Mouse (Mus musculus) ovary, postnatal 10 days (tissue): ENCODE results near the gene Patj.
"Not testable (repeated sequence)": the region's sequence is repeated elsewhere in the genome, so short reads cannot be mapped to it uniquely, and the experiment has no call there.

Experiments
- DNase-seq: peaks from one replicate; pipeline ENCODE4 v3.0.0; 2022; ENCODE audit warnings: low spot score

The Patj gene

DNA sequence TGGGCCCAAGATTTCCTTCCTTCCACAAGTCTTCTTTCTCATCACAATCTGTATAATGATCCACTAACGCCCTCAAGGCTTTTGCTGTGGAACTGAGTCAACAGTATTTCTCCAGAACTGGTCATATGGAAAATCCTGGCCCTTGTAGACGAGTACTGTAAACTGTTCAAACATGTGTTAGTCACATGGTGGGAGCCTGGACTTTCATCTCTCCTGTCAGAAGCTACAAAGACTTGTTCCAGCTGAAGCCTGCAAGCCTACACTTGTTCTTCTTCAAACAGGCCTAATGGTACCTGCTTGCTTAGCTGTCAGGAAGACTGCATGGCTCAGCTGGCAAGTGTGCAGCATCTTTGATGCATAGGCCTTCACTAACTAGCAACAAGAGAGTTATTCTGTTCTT, 264.9 kb downstream of the Patj start:
- DNase-seq: no peak

DNA sequence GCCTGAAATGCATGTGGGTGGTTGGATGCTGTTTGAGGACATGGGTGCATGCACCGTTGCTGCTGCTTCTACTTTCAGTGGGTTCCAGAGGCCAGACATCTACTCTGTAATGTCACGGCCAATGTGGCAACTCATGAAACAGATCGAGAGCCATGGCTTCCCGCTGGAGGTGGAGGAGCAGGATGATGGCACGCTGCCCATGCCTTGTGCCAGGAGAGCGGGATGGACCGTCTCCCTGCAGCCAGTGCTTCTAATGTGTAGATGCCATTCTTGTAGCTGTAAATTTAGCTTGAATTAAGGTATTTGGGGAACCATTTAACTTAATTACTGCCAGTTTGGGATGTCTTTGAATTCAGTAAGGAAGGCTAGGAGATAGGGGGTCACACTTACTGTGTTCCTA, 270.3 kb downstream of the Patj start:
- DNase-seq: no peak

DNA sequence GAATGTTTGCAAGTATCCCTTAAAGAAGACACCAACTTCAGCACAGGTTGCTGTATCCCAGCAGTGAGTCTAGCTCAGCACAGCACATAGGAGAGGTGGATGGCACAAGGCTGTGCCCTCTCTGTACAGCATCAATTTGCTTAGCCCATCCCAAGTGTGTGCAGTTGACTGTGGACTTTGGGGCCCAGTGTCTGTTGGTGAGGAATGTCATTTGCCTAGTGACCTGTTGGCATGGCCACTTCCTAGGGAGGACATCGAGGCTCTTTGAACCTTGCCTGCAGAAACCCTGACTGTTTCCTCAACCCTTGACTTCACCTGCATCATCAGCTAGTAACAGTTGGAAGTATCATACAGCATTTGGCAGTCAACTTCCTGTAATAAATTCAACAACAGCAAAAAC, 270.9 kb downstream of the Patj start:
- DNase-seq: no peak

- no peak for DNase-seq
These were observed 271.4 kb downstream of the Patj start for GRCm38 (mm10) chr4:98667009-98667408.

DNA sequence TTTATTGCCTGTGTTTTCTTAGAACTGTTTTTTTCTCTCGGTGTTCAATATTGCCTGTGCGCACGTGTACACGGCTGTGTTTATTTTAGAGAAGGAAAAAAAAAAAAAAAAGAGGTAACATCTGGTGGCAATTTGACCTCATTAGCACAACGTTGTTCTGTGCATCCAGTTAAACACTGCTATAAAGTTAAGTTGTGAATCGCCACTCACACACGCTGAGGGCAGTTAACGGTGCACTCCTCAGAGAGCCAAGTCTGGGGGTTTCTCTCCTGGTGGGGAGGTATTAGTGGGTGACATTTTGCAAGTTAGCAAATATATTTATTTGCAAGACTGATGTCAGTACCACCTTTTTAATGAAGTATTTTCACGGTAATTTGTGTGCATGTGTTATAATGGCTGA, 281.9 kb downstream of the Patj start:
- DNase-seq: no peak

- DNase-seq: no peak
These were observed 291.2 kb downstream of the Patj start for GRCm38 (mm10) chr4:98686678-98687267.

DNA sequence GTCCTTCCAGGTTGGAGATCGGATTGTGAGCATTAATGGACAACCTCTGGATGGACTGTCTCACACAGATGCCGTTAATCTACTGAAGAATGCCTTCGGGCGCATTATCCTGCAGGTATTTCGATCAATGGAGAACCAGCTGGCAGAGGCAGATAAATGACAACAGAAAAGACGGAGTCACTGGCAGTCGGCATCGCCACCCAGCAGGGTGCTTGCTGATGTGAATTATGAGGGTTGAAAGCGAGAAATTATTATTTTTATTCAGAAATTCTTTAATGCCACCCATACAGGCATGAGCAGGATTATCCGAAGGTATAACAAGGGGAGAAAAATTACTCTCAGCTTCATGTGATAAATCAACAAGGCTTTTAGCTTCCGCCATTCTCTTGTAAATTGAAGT, 292.5 kb downstream of the Patj start:
- DNase-seq: no peak

GRCm38 (mm10) chr4:98688520-98688919, 292.9 kb downstream of the Patj start:
- no peak for DNase-seq

GRCm38 (mm10) chr4:98689988-98690387, 294.4 kb downstream of the Patj start:
- DNase-seq: no peak

DNA sequence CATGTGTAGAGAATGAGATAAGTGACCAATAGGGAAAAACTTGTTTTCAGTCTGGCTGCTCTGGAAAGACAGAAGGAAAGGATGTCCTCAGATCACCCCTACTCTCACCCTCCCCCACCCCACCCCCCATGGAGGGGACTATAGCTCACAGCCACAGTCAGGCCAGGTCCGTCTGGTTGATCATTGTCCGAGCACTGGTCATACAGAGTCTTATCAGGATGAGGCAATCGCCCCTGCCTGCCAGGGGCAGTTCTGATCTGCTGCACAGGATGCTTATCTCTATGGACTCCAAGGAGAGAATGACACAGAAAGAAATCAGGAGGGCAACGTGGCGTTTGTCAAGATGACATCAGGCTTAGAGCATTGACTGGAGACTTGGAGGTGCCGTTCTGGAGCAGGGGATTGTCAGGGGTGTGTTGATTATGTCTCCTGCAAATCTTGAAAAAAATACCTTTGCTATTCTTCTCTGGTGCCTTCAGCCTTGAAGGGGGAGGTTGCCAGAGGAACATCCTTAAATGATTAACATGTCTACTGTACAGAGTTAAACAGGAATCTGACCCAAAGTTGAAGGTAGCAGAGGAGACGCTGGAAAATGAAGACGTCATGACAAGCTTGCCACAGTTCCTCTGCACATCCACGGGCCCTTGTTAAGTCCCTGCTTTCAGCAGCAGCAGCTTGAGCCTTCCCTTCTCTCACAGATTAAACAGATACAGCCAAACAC, 298.0 kb downstream of the Patj start:
- no peak for DNase-seq

DNA sequence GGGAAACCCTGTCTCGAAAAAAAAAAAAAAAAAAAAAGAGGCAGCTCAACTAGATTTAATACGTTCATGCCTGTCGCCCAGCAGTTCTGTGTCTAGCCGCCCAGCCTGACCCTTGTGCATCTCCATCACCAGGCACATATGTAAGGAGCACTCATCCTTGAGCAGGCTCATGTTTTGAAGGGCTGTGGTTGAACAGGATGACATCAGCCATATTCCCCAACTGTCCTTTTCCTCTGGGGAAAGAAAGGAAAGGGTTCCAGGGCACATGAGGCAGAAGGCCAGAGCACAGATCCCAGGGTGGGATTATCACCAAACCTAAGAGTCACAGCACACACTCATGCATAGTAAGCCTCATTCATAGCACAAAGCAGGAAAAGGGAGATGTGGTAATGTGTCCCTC, 302.3 kb downstream of the Patj start:
- DNase-seq: no peak

DNA sequence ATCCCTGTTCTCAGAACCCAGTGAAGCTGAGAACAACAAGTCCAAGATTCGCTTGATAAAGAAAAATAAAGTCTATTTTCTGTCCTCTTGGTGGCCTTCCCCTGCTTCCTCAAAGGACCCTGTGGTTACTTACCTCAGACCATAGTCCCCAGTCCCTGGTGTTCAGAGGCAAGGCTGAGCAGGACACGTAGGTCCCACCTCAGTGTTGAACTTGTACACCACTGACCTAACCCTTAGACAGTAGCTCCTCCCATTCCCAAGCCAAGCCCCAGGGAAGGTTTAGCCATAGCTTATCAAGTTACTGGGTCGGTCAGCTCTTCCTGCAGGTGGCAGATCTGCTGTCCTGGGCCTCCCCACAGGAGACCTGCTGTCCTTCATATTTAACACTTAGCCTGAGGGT, 303.3 kb downstream of the Patj start:
- DNase-seq: no peak

- no peak for DNase-seq
These were observed 304.6 kb downstream of the Patj start for GRCm38 (mm10) chr4:98700156-98700555.

DNA sequence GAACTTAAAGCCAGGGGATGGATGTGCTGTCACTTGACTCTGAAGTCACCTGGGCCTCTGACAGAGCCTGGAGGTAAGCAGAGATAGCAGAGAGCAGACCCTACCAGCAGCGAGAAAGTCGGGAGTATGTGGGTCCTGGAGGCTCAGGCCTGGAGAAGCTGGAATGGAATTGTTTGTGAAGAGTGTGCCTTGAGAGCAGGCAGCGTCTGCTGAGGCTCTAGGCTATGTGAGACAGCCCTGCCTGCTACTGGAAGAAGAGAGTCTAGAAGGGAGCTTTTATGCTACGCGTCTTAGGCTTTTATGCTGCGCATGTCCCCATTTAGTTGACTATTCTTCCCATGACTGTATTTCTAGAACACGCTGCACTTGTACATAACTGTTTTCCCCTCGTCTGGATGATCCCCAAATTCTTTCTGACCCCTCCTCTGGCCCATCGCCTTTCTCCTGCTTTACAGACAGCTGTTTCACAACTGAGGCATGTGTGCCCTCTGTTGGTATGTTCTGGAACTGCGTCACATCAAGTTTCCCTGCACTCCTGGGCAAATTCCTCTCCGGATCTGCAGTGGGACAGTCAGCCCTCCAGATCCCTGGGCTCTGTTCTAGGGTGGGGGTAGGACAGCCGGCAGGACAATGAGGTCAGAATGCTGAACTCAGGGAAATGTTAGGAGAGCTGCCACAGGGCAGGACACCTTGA, 306.8 kb downstream of the Patj start:
- DNase-seq: peak; percentile 63

DNA sequence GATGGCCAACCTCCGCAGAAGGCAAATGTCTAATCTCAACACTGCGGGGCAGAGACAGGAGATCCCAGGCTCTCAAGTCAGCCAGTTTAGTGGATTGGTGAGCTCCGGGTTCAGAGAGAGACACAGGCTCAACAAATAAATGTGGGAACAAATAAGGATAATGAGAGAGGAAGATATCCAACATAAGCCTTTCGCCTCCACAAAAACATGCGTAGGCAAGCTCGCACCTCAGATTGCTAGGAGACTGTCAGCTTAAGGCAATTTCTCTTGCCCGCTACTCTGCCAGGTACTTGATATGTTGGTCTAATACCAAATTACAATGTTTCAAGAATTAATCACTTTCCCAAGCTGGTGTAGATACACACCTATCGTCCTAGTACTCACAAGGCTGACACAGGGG, 315.3 kb downstream of the Patj start:
- DNase-seq: no peak

DNA sequence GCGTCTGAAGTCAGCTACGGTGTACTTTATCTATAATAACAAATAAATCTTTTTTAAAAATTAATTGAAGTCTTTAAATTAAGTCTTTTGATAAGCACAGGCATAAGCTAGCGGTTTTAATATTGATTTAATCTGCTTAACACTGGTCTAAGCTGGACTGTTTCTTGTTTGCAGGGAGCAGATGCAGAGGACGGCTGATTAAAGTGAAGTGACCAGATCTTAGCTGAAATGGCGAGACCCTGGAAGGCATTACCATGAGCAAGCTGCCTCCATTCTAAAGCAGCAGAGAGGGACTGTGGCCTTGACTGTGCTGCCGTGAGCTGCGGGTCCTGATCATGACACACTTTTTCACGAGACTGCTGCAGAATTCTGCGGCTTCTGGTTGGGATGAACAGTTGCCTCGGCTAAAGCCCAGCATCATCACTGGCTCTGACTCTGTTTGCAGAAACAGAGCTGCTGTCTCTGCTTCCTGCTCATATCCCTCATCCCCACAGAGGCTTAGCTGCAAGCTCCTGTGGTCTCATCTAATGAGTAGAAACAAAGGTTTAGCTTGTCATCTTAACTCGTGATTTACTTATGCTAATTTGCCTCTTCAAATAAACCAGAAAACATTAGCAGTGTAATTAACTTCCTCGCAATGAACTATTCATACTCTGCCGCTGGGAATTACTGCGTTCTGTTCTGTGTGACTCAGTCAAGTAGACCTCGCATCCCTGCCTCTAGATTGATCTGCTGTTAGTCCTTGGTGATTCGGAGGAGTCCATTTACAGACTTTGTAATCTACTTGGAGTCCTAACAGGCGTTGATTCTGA, 322.4 kb downstream of the Patj start:
- no peak for DNase-seq

DNA sequence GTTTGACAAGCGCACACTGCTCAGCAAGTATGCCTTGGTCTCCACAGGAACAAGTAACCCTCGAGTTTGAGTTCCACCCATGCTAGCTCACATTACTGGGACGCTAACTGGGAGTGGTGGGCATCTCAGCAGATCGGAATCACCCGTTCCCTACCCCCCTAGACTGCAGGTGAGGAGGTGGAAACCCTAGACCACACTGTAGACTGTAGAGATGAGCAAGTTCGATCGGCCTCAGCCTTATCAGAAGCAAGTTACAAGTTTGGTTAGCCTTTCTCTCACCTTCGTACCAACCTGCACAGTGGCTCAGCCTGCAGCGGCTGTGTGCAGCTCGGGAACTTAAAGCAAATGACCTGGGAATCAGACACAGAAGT, 322.9 kb downstream of the Patj start:
- DNase-seq: no peak

DNA sequence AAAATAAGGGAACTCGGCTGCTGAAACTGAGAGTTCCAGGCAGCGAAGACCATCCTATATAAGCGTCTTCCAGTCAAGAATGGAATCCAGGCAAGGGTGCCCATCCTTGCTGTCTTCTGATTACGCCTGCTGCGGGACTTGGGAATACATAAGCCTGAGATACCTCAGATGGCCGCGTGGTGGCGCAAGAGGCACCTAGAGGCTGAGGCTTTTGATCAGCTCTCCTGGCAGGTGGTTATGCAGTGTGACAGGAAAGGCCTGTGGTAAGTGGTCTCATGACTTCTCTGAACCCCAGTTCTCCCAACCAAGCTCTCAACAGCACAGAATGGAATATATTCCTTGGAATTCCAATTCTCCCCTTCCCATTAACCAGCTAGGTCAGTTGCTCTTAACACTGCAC, 326.9 kb downstream of the Patj start:
- DNase-seq: peak; percentile 15

DNA sequence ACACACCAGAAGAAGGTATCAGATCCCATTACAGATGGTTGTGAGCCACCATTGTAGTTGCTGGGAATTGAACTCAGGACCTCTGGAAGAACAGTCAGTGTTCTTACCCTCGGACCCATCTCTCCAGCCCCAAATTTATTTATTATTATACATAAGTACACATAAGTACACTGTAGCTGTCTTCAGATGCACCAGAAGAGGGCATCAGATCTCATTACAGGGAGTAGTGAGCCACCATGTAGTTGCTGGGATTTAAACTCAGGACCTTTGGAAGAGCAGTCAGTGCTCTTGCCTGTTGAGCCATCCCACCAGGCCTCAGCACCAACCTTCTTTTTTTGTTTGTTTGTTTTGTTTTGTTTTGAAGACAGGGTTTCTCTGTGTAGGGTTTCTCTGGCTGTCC, 329.1 kb downstream of the Patj start:
- DNase-seq: not testable (repeated sequence)

- no peak for DNase-seq
These were observed 329.9 kb downstream of the Patj start for GRCm38 (mm10) chr4:98725439-98725838.

DNA sequence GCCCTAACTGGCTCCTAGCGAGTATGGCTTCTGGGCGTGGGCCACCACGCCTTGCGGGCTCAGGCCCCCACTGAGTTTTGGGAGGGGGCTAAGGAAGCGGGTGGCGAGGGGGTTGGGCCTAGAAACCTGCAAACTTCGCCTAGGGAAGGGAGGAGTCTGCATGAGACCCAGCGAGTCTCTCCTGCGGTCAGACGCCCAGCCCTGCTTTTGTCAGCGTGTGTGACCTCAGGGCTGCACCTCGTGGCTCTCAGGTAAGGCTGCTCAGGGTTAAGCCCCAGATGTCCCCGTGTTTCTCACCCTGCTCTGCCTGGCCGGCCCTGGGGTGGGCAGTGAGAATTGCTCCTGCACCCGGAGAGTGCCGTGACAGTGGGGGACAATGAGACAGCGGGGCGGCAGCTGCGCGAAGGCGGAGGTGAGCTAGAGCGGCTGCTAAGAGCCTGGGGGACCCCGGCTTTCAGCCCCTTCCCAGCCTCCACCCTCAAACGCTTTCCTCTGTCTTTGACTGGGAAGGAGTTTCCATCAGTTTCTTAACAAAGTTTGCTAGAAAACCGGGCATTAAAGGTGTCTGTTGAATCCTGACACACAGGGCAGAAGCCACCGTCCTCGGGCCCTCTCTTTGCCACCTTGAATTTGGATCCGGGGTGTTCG, 331.1 kb downstream of the Patj start, which contains the start of gene L1td1:
Gene L1td1 (plus strand): TSS at position 145 of the 648 bp plus-strand sequence.
- no peak for DNase-seq

- DNase-seq: no peak
These were observed 331.8 kb downstream of the Patj start for GRCm38 (mm10) chr4:98727295-98727958.
